Mouse (Mus musculus): ENCODE measurements around the gene Rgp1.
"Not testable (repeated sequence)": the region's sequence is repeated elsewhere in the genome, so short reads cannot be mapped to it uniquely, and the experiment has no call there.

The Rgp1 gene

DNA sequence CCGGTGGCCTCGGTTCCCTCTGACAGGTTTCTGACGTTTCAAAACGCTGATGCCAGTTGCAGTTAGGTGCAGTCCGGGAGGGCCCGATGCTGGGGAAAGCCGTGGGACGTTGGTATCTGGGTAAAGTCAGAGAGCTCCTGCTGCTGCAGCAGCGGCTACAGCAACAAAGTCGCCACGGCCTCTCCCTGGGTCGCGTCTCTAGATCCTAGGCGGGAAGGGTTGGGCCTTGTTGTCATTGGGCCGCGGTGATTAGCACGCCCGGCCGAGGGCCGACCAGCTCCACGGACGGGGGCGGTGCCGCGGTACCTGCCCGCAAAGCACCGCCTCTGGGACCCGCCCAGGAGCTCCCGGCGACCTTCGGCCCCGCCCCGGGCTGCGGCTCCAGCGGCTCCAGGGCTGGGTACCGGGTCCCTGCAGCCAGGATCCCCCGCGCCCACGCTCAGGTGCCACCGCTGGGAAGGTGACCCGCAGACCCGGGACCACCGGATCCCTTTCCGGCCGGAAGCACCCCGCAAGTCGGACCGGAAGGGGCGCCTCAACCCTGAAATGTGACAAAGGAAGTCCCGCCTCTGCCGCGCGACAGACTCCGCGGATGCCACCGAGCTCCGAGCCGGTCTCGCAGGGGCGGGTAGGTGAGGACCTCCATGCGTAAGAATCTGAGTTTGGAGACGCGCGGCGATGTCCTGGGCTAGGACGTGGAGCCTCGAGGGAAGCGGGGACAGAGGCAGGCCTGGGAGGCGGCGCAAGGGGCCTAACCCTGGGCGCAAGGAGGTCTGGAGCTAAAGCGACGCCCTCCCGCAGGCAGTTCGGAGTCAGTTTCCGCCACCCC, at the start of gene Rgp1, which contains the start of gene Gba2:
Gene Rgp1 (plus strand): TSS at position 340 of the 829 bp plus-strand sequence.
Gene Gba2 (minus strand): TSS at position 498 of the 829 bp plus-strand sequence.
- peak; percentile 90 to 93 for DNase-seq

- no peak for DNase-seq
These were observed 48.4 kb upstream of the Rgp1 start for GRCm38 (mm10) chr4:43530081-43530501.

DNA sequence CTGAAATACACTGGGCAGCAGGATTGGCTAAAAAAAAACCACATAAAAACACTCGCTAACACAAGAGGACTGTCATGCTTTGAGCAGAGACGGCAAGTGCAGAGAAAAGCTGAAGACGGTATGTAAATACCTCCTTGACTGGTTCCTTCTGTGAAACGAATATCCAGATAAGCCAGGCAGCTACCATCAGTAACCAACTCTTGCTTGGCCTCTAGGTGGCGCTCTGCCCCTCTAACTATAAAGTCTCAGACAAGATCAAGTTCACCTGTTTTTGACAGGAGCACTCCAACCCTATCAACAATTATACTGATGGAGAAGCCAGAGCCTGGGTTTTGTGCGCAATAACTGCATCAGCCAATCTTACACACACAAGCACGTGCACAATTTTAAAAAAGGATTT, 47.9 kb upstream of the Rgp1 start:
- DNase-seq: peak; percentile 68 to 82

DNA sequence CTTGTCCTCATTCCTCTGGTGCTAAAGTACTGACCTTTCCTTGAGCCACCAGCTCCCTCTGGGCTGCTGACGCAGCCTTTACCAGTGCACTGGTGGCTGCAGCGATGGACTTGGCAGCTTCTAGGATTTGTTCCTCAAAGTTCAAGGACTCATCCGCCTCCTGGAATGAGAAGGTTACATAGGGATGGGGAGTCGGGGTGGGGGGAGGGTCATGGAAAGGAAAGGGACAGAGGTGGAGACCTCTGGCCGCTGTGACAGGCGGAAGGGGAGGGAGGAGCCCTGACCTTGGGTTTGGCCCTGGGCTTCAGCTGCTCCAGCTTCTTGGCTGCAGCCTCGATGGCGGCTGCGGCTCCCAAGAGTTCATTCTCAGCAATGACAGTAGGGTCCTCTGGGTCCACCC, 45.2 kb upstream of the Rgp1 start:
- DNase-seq: no peak

- no peak for DNase-seq
These were observed 42.9 kb upstream of the Rgp1 start for GRCm38 (mm10) chr4:43535628-43536027.

DNA sequence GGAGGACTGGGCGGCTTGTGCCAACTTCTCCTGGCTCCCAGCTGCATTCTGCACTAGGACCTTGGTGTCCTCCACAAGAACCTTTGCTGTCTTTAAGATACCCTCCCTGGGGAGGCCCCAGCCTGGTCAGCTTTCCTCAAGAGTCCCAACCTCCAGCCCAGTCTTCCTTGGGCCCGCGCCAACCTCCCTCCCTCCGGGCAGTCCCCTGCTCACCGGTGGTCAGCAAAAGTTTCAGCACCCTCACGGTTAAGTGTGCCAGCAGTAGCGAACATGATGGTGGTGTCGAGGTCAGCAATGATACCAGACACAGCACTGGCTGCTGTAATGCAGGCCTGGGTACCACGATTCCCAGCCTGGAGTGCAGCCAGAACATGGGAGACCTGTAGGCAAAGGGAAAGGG, 42.5 kb upstream of the Rgp1 start:
- no peak for DNase-seq

- no peak for DNase-seq
These were observed 36.5 kb upstream of the Rgp1 start for GRCm38 (mm10) chr4:43542044-43542443.

DNA sequence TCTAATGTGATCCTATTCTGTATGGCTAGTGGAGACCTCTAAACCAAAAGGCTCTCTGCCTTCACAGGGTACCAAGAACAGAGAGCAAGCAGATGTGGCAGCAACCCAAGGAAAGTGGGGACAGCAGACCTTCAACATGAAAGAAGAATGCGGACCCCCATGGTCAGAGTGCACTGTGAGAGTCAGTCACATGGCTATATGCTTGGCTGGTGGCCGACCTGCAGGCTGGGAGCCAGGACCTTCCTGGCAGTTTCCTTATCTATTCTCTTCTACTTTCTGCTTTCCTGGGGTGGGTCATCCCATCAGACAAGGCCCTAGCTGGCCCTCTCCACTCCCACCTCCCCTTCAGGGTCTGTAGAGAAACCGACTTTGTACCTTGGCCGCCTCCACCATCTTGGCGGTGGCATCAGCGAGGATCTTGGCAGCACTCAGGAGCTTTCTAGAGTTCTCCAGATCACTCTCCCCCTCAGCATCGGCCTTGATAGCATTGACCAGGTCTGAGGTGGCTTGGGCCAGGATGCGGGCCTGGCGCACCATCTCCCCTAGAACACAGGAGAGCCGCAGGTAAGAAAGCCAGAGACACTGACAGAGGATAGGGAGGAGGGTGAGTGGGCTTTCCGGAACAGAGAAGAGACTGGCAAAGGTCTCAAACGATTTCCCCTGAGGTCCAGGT, 32.0 kb upstream of the Rgp1 start:
- peak in 1 of 2 experiments; percentile 15 for DNase-seq

DNA sequence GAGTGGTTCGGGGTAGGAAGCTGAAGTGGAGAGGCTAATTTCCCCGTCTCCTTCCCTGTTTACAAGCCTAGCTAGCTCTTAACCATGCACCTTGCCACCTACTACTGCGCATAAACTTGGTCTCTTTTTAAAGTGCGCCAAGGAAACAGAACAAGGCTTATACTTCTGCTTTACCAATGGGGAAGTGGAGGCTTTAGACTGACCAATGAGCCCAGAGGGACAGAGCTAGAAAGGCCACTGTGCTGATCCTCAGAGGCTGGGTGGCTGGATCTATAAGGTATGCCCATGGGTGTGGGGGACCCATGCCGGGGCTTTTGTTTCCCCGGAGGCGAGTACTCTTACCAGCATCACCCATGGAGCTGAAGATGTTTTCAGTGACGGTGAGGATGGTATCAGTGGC, 31.4 kb upstream of the Rgp1 start:
- peak in 1 of 2 experiments; percentile 19 for DNase-seq

GRCm38 (mm10) chr4:43549055-43549454, 29.5 kb upstream of the Rgp1 start:
- peak in 1 of 2 experiments; percentile 22 for DNase-seq

DNA sequence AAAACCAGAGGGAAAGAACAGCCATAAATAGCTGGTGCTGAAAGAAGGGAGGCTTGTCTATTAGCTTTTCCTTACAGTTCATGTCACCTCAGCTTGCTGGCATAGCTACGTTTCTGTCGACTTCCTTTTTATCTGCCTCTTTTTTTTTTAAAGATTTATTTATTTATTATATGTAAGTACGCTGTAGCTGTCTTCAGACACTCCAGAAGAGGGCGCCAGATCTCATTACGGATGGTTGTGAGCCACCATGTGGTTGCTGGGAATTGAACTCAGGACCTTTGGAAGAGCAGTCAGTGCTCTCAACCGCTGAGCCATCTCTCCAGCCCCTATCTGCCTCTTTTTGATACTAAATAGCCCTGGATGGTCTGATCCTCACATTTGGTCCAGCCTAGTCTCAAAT, 26.7 kb upstream of the Rgp1 start:
- not testable (repeated sequence) for DNase-seq

DNA sequence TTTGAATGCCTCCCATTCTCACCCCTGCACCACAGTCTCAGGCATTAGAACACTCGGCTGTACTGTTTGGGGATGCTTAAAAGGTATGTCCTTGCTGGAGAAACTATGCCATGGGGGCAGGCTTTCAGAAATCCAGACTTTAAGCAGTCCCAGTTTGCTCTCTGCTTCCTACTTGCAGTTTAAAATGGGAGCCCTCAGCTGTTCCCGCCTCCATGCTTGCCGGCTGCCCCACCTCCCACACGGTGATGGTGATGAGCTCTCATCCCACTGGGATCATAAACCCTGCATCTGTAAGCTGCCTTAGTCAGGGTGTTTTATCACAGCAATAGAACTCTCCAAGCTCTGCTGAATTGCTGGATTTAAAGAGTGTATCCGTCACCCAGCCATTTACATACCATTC, 26.1 kb upstream of the Rgp1 start:
- no peak for DNase-seq

DNA sequence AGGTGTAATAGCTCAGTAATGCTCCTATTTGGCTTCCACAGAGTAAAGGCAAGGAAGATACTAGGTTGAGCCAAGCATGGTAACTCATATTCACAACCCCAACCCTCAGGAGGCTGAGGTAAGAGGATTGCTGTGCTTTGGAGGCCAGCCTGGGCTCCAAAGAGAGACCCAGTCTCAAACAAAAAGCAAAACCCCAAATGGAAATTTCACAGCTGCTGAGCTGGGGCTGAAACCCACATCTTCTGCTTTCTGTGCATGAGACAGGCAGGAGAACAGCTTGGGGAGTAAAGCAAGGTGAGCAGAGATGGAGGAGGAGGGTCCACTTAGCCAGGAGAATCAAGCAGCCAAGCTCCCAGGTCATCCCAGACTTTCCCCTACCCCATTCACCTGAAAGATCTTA, 24.6 kb upstream of the Rgp1 start:
- DNase-seq: no peak

- peak in 1 of 2 experiments; percentile 20 for DNase-seq
These were observed 22.6 kb upstream of the Rgp1 start for GRCm38 (mm10) chr4:43555926-43556325.

- peak; percentile 43 to 75 for DNase-seq
These were observed 20.4 kb upstream of the Rgp1 start for GRCm38 (mm10) chr4:43558028-43558630.

DNA sequence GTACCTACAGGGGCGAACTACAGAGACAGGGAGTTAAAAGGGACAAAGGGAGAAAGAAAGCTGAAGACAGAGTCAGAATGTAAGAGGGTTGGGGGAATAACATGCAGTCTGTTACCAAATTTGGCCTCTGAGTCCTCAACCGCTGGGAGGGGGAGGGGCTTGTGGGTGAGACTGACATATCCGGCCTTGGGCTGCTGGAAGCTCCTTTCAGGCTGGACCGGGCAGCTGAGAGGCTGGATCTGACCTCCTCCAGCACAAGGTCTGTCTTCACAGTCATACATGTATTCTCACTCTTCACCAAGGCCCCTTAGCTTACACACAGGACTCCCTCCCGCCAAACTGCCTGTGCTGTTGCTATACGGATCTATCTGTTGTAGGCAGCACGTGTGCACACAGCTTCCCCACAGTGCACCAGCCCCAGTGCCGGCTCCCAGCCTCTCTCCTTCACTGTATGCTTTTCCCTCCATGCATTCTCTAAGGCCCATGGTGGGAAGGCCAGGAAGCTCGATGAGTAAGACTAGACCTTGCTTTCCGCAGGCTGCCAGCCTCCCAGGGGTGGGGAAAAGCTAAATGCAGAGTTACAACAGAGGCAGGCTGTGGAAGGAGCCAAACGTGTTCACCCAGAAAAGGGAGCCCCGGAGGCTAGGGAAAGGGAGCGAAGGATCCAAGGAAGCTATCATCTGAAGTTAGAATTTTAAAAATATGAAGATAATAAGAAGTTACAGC, 19.7 kb upstream of the Rgp1 start:
- DNase-seq: peak; percentile 88 to 91

DNA sequence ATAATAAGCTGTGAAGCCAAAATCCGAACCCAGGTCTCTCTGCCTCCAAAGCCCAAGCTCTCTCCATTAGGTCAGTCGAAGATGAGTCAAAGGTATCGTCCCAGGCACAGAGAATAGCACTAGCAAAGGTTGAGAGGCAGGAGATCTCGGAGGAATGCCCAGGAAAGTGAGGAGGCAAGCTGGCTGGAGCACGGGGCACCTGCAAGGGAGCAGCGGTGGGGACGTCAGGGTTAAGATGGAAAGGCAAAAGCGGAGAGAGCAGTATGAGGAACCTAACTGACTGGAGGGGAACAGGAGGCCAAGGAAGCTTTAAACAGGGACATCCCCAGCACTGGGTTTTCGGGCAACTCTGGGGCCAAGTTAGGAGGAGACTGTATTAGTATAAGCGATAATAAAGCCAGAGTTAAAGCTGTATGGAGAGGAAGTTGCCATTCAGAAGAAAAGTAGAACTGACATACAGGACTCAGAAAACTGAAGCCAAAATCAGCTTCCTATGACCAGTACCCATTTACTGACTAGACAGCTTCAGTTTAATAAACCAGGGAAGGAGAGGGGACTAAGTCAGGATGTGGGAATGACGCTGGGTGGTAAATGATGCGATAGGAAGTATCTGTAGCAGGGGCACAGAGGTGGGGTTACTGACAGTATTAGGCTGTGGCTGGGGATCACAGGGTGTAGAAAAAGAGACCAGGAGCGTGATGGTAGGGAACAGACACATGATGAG, 18.8 kb upstream of the Rgp1 start:
- peak in 1 of 2 experiments; percentile 21 for DNase-seq

DNA sequence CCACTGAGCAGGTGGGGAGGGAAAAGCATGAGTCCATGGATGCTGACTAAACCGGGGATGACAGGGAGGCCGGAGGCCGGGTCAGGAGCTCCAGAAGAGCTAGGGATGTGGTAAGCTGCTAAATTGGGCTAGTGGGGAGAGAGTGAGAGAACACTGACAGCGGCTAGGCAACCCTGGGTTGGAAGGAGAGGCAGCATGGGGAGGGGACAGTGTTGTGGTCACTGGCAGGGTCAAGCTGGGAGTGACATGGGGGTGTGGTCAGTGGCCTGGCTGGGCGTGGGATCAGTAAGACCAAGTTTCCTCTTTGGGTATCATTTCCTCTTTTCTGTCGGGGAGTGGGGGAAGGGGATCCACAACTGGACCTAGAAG, 18.3 kb upstream of the Rgp1 start:
- peak; percentile 83 to 86 for DNase-seq

GRCm38 (mm10) chr4:43560976-43561375, 17.5 kb upstream of the Rgp1 start:
- DNase-seq: peak in 1 of 2 experiments; percentile 17

- no peak for DNase-seq
These were observed 17.0 kb upstream of the Rgp1 start for GRCm38 (mm10) chr4:43561436-43561996.

- peak; percentile 95 to 96 for DNase-seq
These were observed 16.3 kb upstream of the Rgp1 start, which contains the start of the genes Creb3 and Tln1 for GRCm38 (mm10) chr4:43561997-43562768. Creb3 (plus strand) TSS chr4:43562332. Tln1 (minus strand) TSS chr4:43562691.
